Mouse (Mus musculus): ENCODE measurements around the gene Dnajc17. TPM values are rescaled to one million over a fixed set of nuclear protein-coding genes. Genes with fewer than 3 reads are reported as not detected.

Gene Dnajc17
- polyA plus RNA-seq, 1 experiment from 2014 or later, result 19.1 TPM

GRCm38 (mm10) chr2:119194140-119194539, 14.5 kb downstream of the Dnajc17 start:
- no peak for ATAC-seq (ENCODE audit: insufficient number of reproducible peaks, insufficient read depth, low FRiP score, low read depth)
- H3K27ac ChIP-seq (ENCODE audit: low read length), result no peak overlapping the region
- WGBS, result 82% methylated on average over 5 of the region's 5 CpGs

GRCm38 (mm10) chr2:119190969-119191368, 17.6 kb downstream of the Dnajc17 start:
- no peak overlapping the region for H3K4me2 ChIP-seq (replicated peaks; ENCODE audit: low read depth, low read length)
- H3K27me3 ChIP-seq (ENCODE audit: control insufficient read depth, insufficient read depth, low read length), result no peaks in the 10 kb centered on the region
- H3K27ac ChIP-seq (ENCODE audit: low read length), result no peak overlapping the region
- WGBS, result 78% methylated on average over 5 of the region's 5 CpGs
- H3K36me3 ChIP-seq (ENCODE audit: control insufficient read depth, insufficient read depth, low read length), result no peaks in the 10 kb centered on the region
- ATAC-seq (ENCODE audit: insufficient number of reproducible peaks, insufficient read depth, low FRiP score, low read depth), result no peak
- no peak overlapping the region for H3K9ac ChIP-seq (replicated peaks; ENCODE audit: low read depth, low read length)
- H3K9me3 ChIP-seq (ENCODE audit: control insufficient read depth, low read depth, low read length), result no peaks in the 10 kb centered on the region
- H3K4me3 ChIP-seq (ENCODE audit: low read depth, low read length), result no peak overlapping the region
- H3K4me1 ChIP-seq (ENCODE audit: control insufficient read depth, insufficient read depth, low read length), result 0 out of 2 replicates have a peak, but pooled peaks cover 5% of the 10 kb centered on the region

More at GRCm38 (mm10) chr2:119194140-119194539, 14.5 kb downstream of the Dnajc17 start:
- Histone ChIP-seq H3K4me2 (replicated peaks; ENCODE audit: low read depth, low read length) (no peak overlapping the region), H3K27me3 (ENCODE audit: control insufficient read depth, insufficient read depth, low read length) (no peaks in the 10 kb centered on the region), H3K4me3 (ENCODE audit: low read depth, low read length) (no peak overlapping the region), H3K9ac (replicated peaks; ENCODE audit: low read depth, low read length) (no peak overlapping the region), H3K4me1 (ENCODE audit: control insufficient read depth, insufficient read depth, low read length) (0 out of 2 replicates have a peak, but pooled peaks cover 2% of the 10 kb centered on the region), H3K36me3 (ENCODE audit: control insufficient read depth, insufficient read depth, low read length) (no peaks in the 10 kb centered on the region), H3K9me3 (ENCODE audit: control insufficient read depth, low read depth, low read length) (no peaks in the 10 kb centered on the region)

- H3K27me3 ChIP-seq (ENCODE audit: control insufficient read depth, insufficient read depth, low read length), result no peaks in the 10 kb centered on the region
- H3K4me2 ChIP-seq (replicated peaks; ENCODE audit: low read depth, low read length), result peak overlapping the region; percentile 48
- no peak overlapping the region for H3K9ac ChIP-seq (replicated peaks; ENCODE audit: low read depth, low read length)
- WGBS, result 8% methylated on average over 15 of the region's 15 CpGs
- no peaks in the 10 kb centered on the region for H3K9me3 ChIP-seq (ENCODE audit: control insufficient read depth, low read depth, low read length)
- 0 out of 2 replicates have a peak, but pooled peaks cover 5% of the 10 kb centered on the region for H3K4me1 ChIP-seq (ENCODE audit: control insufficient read depth, insufficient read depth, low read length)
- no peak overlapping the region for H3K27ac ChIP-seq (ENCODE audit: low read length)
- peak overlapping the region; percentile 20; the same call in 1 of the 2 replicates for H3K4me3 ChIP-seq (ENCODE audit: low read depth, low read length)
- peak; percentile 75 for ATAC-seq (ENCODE audit: insufficient number of reproducible peaks, insufficient read depth, low FRiP score, low read depth)
- peaks cover 6% of the 10 kb centered on the region; the same call in 1 of the 2 replicates for H3K36me3 ChIP-seq (ENCODE audit: control insufficient read depth, insufficient read depth, low read length)
These were observed 19.4 kb downstream of the Dnajc17 start for GRCm38 (mm10) chr2:119189029-119189710.

GRCm38 (mm10) chr2:119182914-119183313, 25.7 kb downstream of the Dnajc17 start:
- Histone ChIP-seq H3K4me2 (replicated peaks; ENCODE audit: low read depth, low read length) (no peak overlapping the region), H3K36me3 (ENCODE audit: control insufficient read depth, insufficient read depth, low read length) (peaks cover 15% of the 10 kb centered on the region; the same call in 1 of the 2 replicates), H3K9ac (replicated peaks; ENCODE audit: low read depth, low read length) (no peak overlapping the region), H3K4me3 (ENCODE audit: low read depth, low read length) (no peak overlapping the region), H3K9me3 (ENCODE audit: control insufficient read depth, low read depth, low read length) (no peaks in the 10 kb centered on the region), H3K4me1 (ENCODE audit: control insufficient read depth, insufficient read depth, low read length) (no peaks in the 10 kb centered on the region), H3K27me3 (ENCODE audit: control insufficient read depth, insufficient read depth, low read length) (no peaks in the 10 kb centered on the region), H3K27ac (ENCODE audit: low read length) (no peak overlapping the region)
- 88% methylated on average over 7 of the region's 7 CpGs for WGBS
- ATAC-seq (ENCODE audit: insufficient number of reproducible peaks, insufficient read depth, low FRiP score, low read depth), result no peak

GRCm38 (mm10) chr2:119177384-119177939, 31.1 kb downstream of the Dnajc17 start:
- H3K9me3 ChIP-seq (ENCODE audit: control insufficient read depth, low read depth, low read length), result no peaks in the 10 kb centered on the region
- H3K27me3 ChIP-seq (ENCODE audit: control insufficient read depth, insufficient read depth, low read length), result no peaks in the 10 kb centered on the region
- ATAC-seq (ENCODE audit: insufficient number of reproducible peaks, insufficient read depth, low FRiP score, low read depth), result no peak
- no peak overlapping the region for H3K4me2 ChIP-seq (replicated peaks; ENCODE audit: low read depth, low read length)
- no peak overlapping the region for H3K9ac ChIP-seq (replicated peaks; ENCODE audit: low read depth, low read length)
- H3K36me3 ChIP-seq (ENCODE audit: control insufficient read depth, insufficient read depth, low read length), result peaks cover 13% of the 10 kb centered on the region; the same call in 1 of the 2 replicates
- no peak overlapping the region for H3K27ac ChIP-seq (ENCODE audit: low read length)
- peaks cover 15% of the 10 kb centered on the region for H3K4me1 ChIP-seq (ENCODE audit: control insufficient read depth, insufficient read depth, low read length)
- 82% methylated on average over 5 of the region's 5 CpGs for WGBS
- no peak overlapping the region for H3K4me3 ChIP-seq (ENCODE audit: low read depth, low read length)

- Histone ChIP-seq H3K9ac (replicated peaks; ENCODE audit: low read depth, low read length) (no peak overlapping the region), H3K27me3 (ENCODE audit: control insufficient read depth, insufficient read depth, low read length) (no peaks in the 10 kb centered on the region), H3K27ac (ENCODE audit: low read length) (no peak overlapping the region), H3K4me2 (replicated peaks; ENCODE audit: low read depth, low read length) (no peak overlapping the region), H3K9me3 (ENCODE audit: control insufficient read depth, low read depth, low read length) (no peaks in the 10 kb centered on the region), H3K4me1 (ENCODE audit: control insufficient read depth, insufficient read depth, low read length) (peaks cover 15% of the 10 kb centered on the region), H3K4me3 (ENCODE audit: low read depth, low read length) (no peak overlapping the region), H3K36me3 (ENCODE audit: control insufficient read depth, insufficient read depth, low read length) (peaks cover 13% of the 10 kb centered on the region; the same call in 1 of the 2 replicates)
- WGBS, result 58% methylated on average over 3 of the region's 3 CpGs
- no peak for ATAC-seq (ENCODE audit: insufficient number of reproducible peaks, insufficient read depth, low FRiP score, low read depth)
These were observed 31.8 kb downstream of the Dnajc17 start for GRCm38 (mm10) chr2:119176761-119177160.

- peaks cover 11% of the 10 kb centered on the region; the same call in 1 of the 2 replicates for H3K36me3 ChIP-seq (ENCODE audit: control insufficient read depth, insufficient read depth, low read length)
- H3K27ac ChIP-seq (ENCODE audit: low read length), result no peak overlapping the region
- H3K27me3 ChIP-seq (ENCODE audit: control insufficient read depth, insufficient read depth, low read length), result no peaks in the 10 kb centered on the region
- no peak overlapping the region for H3K4me2 ChIP-seq (replicated peaks; ENCODE audit: low read depth, low read length)
- ATAC-seq (ENCODE audit: insufficient number of reproducible peaks, insufficient read depth, low FRiP score, low read depth), result no peak
- no peaks in the 10 kb centered on the region for H3K9me3 ChIP-seq (ENCODE audit: control insufficient read depth, low read depth, low read length)
- peaks cover 15% of the 10 kb centered on the region for H3K4me1 ChIP-seq (ENCODE audit: control insufficient read depth, insufficient read depth, low read length)
- H3K4me3 ChIP-seq (ENCODE audit: low read depth, low read length), result no peak overlapping the region
- H3K9ac ChIP-seq (replicated peaks; ENCODE audit: low read depth, low read length), result no peak overlapping the region
- 67% methylated on average over 6 of the region's 6 CpGs for WGBS
These were observed 33.0 kb downstream of the Dnajc17 start for GRCm38 (mm10) chr2:119175614-119176013.

GRCm38 (mm10) chr2:119174866-119175265, 33.7 kb downstream of the Dnajc17 start:
- H3K36me3 ChIP-seq (ENCODE audit: control insufficient read depth, insufficient read depth, low read length), result peaks cover 4% of the 10 kb centered on the region; the same call in 1 of the 2 replicates
- 74% methylated on average over 14 of the region's 14 CpGs for WGBS
- no peak overlapping the region for H3K4me3 ChIP-seq (ENCODE audit: low read depth, low read length)
- H3K4me1 ChIP-seq (ENCODE audit: control insufficient read depth, insufficient read depth, low read length), result peaks cover 15% of the 10 kb centered on the region
- H3K9ac ChIP-seq (replicated peaks; ENCODE audit: low read depth, low read length), result no peak overlapping the region
- H3K9me3 ChIP-seq (ENCODE audit: control insufficient read depth, low read depth, low read length), result no peaks in the 10 kb centered on the region
- H3K27me3 ChIP-seq (ENCODE audit: control insufficient read depth, insufficient read depth, low read length), result no peaks in the 10 kb centered on the region
- H3K27ac ChIP-seq (ENCODE audit: low read length), result no peak overlapping the region
- no peak for ATAC-seq (ENCODE audit: insufficient number of reproducible peaks, insufficient read depth, low FRiP score, low read depth)
- no peak overlapping the region for H3K4me2 ChIP-seq (replicated peaks; ENCODE audit: low read depth, low read length)
